Mouse (Mus musculus): ENCODE data around the gene Pirb. TPM values are rescaled to one million over a fixed set of nuclear protein-coding genes. Genes with fewer than 3 reads are reported as not detected.

Pirb gene
- total and polyA plus RNA-seq, 3 experiments, result 0.12 to 0.56 TPM; not detected in 1

DNA sequence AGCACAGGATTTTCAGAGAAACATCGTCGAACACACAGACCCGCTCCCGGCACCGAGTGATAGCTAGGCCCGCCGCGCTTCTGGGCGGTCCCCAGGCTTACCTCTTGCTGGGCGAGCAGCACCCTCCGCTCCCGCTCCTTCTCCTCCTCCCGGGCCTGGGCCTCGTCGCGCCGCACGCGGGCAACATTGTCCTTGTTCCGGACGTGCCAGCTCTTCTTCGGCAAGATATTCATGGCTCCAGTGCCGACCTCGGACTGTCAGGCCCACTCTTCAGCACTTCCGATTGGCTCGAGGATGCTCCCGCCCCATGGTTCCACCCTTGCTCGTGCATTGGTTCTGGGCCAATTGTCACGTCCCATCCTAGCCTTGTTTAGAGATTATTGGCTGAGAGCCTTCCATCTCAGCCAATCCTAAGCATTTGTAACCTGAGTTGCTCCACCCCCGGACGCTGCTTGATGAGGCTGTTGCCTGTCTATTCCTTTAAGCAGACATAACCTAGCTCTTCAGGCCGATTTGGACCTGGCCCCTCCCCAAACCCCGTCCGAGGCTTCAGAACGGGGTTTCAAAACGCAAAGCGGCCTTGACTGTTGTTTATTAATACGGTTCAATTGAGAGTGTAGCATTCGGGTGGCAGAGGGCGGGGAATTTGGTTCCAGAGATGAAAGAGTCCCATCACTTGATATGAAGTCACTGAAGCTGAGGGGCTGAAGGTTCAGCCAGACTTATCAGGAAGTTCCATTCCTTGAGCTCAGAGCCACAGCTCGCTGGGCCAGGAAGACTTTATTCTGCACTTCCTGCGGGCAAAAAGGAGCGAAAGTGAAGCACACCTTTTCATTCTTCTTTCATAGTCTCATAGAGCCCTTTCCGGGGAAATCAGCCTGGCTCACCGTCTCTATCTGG is 54.7 kb downstream of the Pirb start, which contains the start of gene Leng1 (continued):
- no peak for TF ChIP-seq ZKSCAN1 (IDR thresholded peaks at IDR 0.05; ENCODE audit: low read depth, low read length)
- TF ChIP-seq KAT2A (conservative IDR thresholded peaks at IDR 0.05; ENCODE audit: low read depth, low read length), result no peak

- Histone ChIP-seq H3K27me3 (ENCODE audit: control insufficient read depth in 1 of 2, insufficient read depth in 2 of 2, low read length in 2 of 2) (no peaks in the 10 kb centered on the region), H3K36me3 (ENCODE audit: control insufficient read depth in 1 of 2, insufficient read depth in 2 of 2, low read length in 2 of 2) (peaks cover 1 to 6% of the 10 kb centered on the region in 2 experiments; a peak in 3 of 4 replicates), H3K9me3 (replicated peaks; ENCODE audit: insufficient read depth, low read length) (no peaks in the 10 kb centered on the region), H3K4me3 (ENCODE audit: control insufficient read depth in 1 of 2, insufficient read depth in 1 of 2, low read depth in 2 of 2, low read length in 2 of 2) (peak overlapping the region; percentile 71 to 97), H3K27ac (ENCODE audit: control insufficient read depth, low read depth, low read length) (peak overlapping the region; percentile 46), H3K79me2 (ENCODE audit: control insufficient read depth, insufficient read depth, low read length, poor library complexity) (peaks cover 14% of the 10 kb centered on the region), H3K9ac (ENCODE audit: control insufficient read depth, low read depth, low read length, poor library complexity, severe bottlenecking) (peak overlapping the region; percentile 78), H3K4me1 (ENCODE audit: control insufficient read depth in 1 of 2, insufficient read depth in 2 of 2, low read length in 2 of 2) (peaks cover 0 to 8% of the 10 kb centered on the region in 2 experiments; a peak in 2 of 4 replicates)
- no peak for DNase-seq (ENCODE audit: low read depth, low spot score)
- no peak for TF ChIP-seq USF1 (IDR thresholded peaks at IDR 0.05; ENCODE audit: low read depth, low read length)
- TF ChIP-seq TCF12 (IDR thresholded peaks at IDR 0.05; ENCODE audit: low read depth, low read length), result no peak
- no peak for TF ChIP-seq POLR2AphosphoS2 (IDR thresholded peaks at IDR 0.05; ENCODE audit: low read length)
- TF ChIP-seq ZNF384 (IDR thresholded peaks at IDR 0.05; ENCODE audit: low read depth, low read length), result peak; percentile 62; the same call in 1 of the 2 replicates
- no peak for TF ChIP-seq UBTF (IDR thresholded peaks at IDR 0.05; ENCODE audit: borderline replicate concordance, insufficient read depth, low read depth, low read length)
- TF ChIP-seq CHD2 (IDR thresholded peaks at IDR 0.05; ENCODE audit: low read length), result no peak
- no peak for TF ChIP-seq NRF1 (IDR thresholded peaks at IDR 0.05; ENCODE audit: insufficient read depth, low read depth, low read length, poor library complexity, severe bottlenecking)
- TF ChIP-seq MEF2A (IDR thresholded peaks at IDR 0.05; ENCODE audit: extremely low read depth, insufficient replicate concordance, low read depth, low read length, poor library complexity, severe bottlenecking), result no peak
- TF ChIP-seq KAT2A (conservative IDR thresholded peaks at IDR 0.05; ENCODE audit: low read depth, low read length), result no peak
Measured at GRCm38 (mm10) chr7:3664524-3665214, 55.5 kb downstream of the Pirb start.

Other genes starting within 250 kb of the Pirb start
- 1.7 and 1.9 TPM in 2 replicates for gene Tarm1, start 217.8 kb downstream of the Pirb start, total RNA-seq (2012; rRNA removed)
- 1 to 10 TPM in 1 of 2 experiments, not detected in 1; 1.1 TPM for gene Tarm1, start 217.8 kb downstream of the Pirb start, polyA plus RNA-seq (2012; ENCODE audit: insufficient read depth in 1 of 2, insufficient read length in 2 of 2, low read depth in 1 of 2, low replicate concordance in 2 of 2, missing spikeins in 1 of 2)
- not detected in 2 replicates for gene Oscar, start 104.2 kb downstream of the Pirb start, total RNA-seq (2012; rRNA removed)
- not detected for gene Oscar, start 104.2 kb downstream of the Pirb start, polyA plus RNA-seq (2012; ENCODE audit: insufficient read depth in 1 of 2, insufficient read length in 2 of 2, low read depth in 1 of 2, low replicate concordance in 2 of 2, missing spikeins in 1 of 2)
- gene Ndufa3, start 103.0 kb downstream of the Pirb start, total RNA-seq (2012; rRNA removed), result 177 and 180 TPM in 2 replicates
- 100 to 1,000 TPM in 1 of 2 experiments, not detected in 1; 246 TPM for gene Ndufa3, start 103.0 kb downstream of the Pirb start, polyA plus RNA-seq (2012; ENCODE audit: insufficient read depth in 1 of 2, insufficient read length in 2 of 2, low read depth in 1 of 2, low replicate concordance in 2 of 2, missing spikeins in 1 of 2)
- gene Tfpt, start 90.5 kb downstream of the Pirb start, total RNA-seq (2012; rRNA removed), result 35.2 and 42.4 TPM in 2 replicates
- 10 to 100 TPM in 1 of 2 experiments, not detected in 1; 50.0 TPM for gene Tfpt, start 90.5 kb downstream of the Pirb start, polyA plus RNA-seq (2012; ENCODE audit: insufficient read depth in 1 of 2, insufficient read length in 2 of 2, low read depth in 1 of 2, low replicate concordance in 2 of 2, missing spikeins in 1 of 2)
- gene Prpf31, start 90.4 kb downstream of the Pirb start, total RNA-seq (2012; rRNA removed), result 146 and 147 TPM in 2 replicates
- gene Prpf31, start 90.4 kb downstream of the Pirb start, polyA plus RNA-seq (2012; ENCODE audit: insufficient read depth in 1 of 2, insufficient read length in 2 of 2, low read depth in 1 of 2, low replicate concordance in 2 of 2, missing spikeins in 1 of 2), result 100 to 1,000 TPM; 187 to 334 TPM
- 16.9 and 17.4 TPM in 2 replicates for gene Cnot3, start 75.1 kb downstream of the Pirb start, total RNA-seq (2012; rRNA removed)
- gene Cnot3, start 75.1 kb downstream of the Pirb start, polyA plus RNA-seq (2012; ENCODE audit: insufficient read depth in 1 of 2, insufficient read length in 2 of 2, low read depth in 1 of 2, low replicate concordance in 2 of 2, missing spikeins in 1 of 2), result 100 to 1,000 TPM in 1 of 2 experiments, 10 to 100 TPM in 1; 86.6 to 118 TPM
- gene Leng1, start 54.6 kb downstream of the Pirb start, total RNA-seq (2012; rRNA removed), result 8.3 and 11.0 TPM in 2 replicates
- 10 to 100 TPM in 1 of 2 experiments, not detected in 1; 11.3 TPM for gene Leng1, start 54.6 kb downstream of the Pirb start, polyA plus RNA-seq (2012; ENCODE audit: insufficient read depth in 1 of 2, insufficient read length in 2 of 2, low read depth in 1 of 2, low replicate concordance in 2 of 2, missing spikeins in 1 of 2)
- 2.0 and 2.7 TPM in 2 replicates for gene Tmc4, start 42.8 kb downstream of the Pirb start, total RNA-seq (2012; rRNA removed)
- 10 to 100 TPM in 1 of 2 experiments, not detected in 1; 16.8 TPM for gene Tmc4, start 42.8 kb downstream of the Pirb start, polyA plus RNA-seq (2012; ENCODE audit: insufficient read depth in 1 of 2, insufficient read length in 2 of 2, low read depth in 1 of 2, low replicate concordance in 2 of 2, missing spikeins in 1 of 2)
- 16.0 and 17.1 TPM in 2 replicates for gene Tsen34, start 27.5 kb downstream of the Pirb start, total RNA-seq (2012; rRNA removed)
- 10 to 100 TPM in 1 of 2 experiments, not detected in 1; 21.7 TPM for gene Tsen34, start 27.5 kb downstream of the Pirb start, polyA plus RNA-seq (2012; ENCODE audit: insufficient read depth in 1 of 2, insufficient read length in 2 of 2, low read depth in 1 of 2, low replicate concordance in 2 of 2, missing spikeins in 1 of 2)
- gene Mboat7, start 26.9 kb downstream of the Pirb start, total RNA-seq (2012; rRNA removed), result 31.1 and 33.9 TPM in 2 replicates
- gene Mboat7, start 26.9 kb downstream of the Pirb start, polyA plus RNA-seq (2012; ENCODE audit: insufficient read depth in 1 of 2, insufficient read length in 2 of 2, low read depth in 1 of 2, low replicate concordance in 2 of 2, missing spikeins in 1 of 2), result 100 to 1,000 TPM in 1 of 2 experiments, not detected in 1; 113 TPM
- 2,912 and 2,921 TPM in 2 replicates for gene Rps9, start 16.4 kb downstream of the Pirb start, total RNA-seq (2012; rRNA removed)
- gene Rps9, start 16.4 kb downstream of the Pirb start, polyA plus RNA-seq (2012; ENCODE audit: insufficient read depth in 1 of 2, insufficient read length in 2 of 2, low read depth in 1 of 2, low replicate concordance in 2 of 2, missing spikeins in 1 of 2), result 1,000 to 10,000 TPM in 1 of 2 experiments, not detected in 1; 2,284 TPM
- not detected in 2 replicates for gene Gm15448, start 105.3 kb upstream of the Pirb start, total RNA-seq (2012; rRNA removed)
- gene Gm15448, start 105.3 kb upstream of the Pirb start, polyA plus RNA-seq (2012; ENCODE audit: insufficient read depth in 1 of 2, insufficient read length in 2 of 2, low read depth in 1 of 2, low replicate concordance in 2 of 2, missing spikeins in 1 of 2), result under 1 TPM in 1 of 2 experiments, not detected in 1; 0.04 TPM
- not detected in 2 replicates for gene Pira2, start 124.7 kb upstream of the Pirb start, total RNA-seq (2012; rRNA removed)
- under 1 TPM in 1 of 2 experiments, not detected in 1; 0.07 TPM for gene Pira2, start 124.7 kb upstream of the Pirb start, polyA plus RNA-seq (2012; ENCODE audit: insufficient read depth in 1 of 2, insufficient read length in 2 of 2, low read depth in 1 of 2, low replicate concordance in 2 of 2, missing spikeins in 1 of 2)
- gene Gm14548, start 177.7 kb upstream of the Pirb start, total RNA-seq (2012; rRNA removed), result 0.04 and 0.16 TPM in 2 replicates
- gene Gm14548, start 177.7 kb upstream of the Pirb start, polyA plus RNA-seq (2012; ENCODE audit: insufficient read depth in 1 of 2, insufficient read length in 2 of 2, low read depth in 1 of 2, low replicate concordance in 2 of 2, missing spikeins in 1 of 2), result under 1 TPM in 1 of 2 experiments, not detected in 1; 0.13 TPM
- 0.04 TPM in 1 of 2 replicates, not detected in the other for gene Lilra6, start 195.1 kb upstream of the Pirb start, total RNA-seq (2012; rRNA removed)
- under 1 TPM in 1 of 2 experiments, not detected in 1; 0.19 TPM for gene Lilra6, start 195.1 kb upstream of the Pirb start, polyA plus RNA-seq (2012; ENCODE audit: insufficient read depth in 1 of 2, insufficient read length in 2 of 2, low read depth in 1 of 2, low replicate concordance in 2 of 2, missing spikeins in 1 of 2)

Measured in MEL (cell line).